In the genomic region with DNA sequence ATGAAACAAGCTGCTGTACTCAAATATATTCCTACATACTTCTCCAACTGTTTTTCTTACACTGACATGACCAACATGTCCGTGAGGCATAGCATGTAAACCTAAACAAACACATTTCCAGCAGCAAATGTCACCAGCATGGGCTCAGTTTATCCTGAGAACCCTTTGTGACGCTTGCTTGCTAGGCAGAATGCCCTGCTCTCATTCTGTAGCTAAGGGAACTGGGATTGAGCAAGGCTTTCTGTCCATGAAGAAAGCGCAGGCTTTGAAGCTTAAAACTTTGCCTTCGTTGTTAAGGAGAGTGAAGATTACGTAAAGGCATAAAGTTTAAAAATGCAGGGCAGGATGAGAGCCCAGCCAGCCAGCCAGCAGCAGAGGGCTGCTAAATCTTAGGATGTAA, we compare ENCODE assay signal across 32 mouse cellular contexts.
A peak's percentile ranks its signal among the peaks of the same experiment; 100 is the strongest.
DNase-seq lines count a peak whose midpoint lies in the region; ATAC-seq and TF ChIP-seq lines count a peak whose summit lies in the region.
"Had no signal": no experiment of that assay in that cellular context is flagged by ENCODE, and none has a peak within 500 bp of the region (broad histone marks: within the 10 kb centered on the region; RNA-seq: fewer than 3 reads in every experiment).

No protein-coding gene starts in this region.

- H3K27me3 ChIP-seq in forebrain, postnatal 0 days (ENCODE audit: insufficient read depth, low read length) = no peaks in the 10 kb centered on the region
- no peaks in the 10 kb centered on the region for H3K27me3 ChIP-seq in forebrain, embryonic 16.5 days (replicated peaks; ENCODE audit: control insufficient read depth, insufficient read depth, low read length)
- no peaks in the 10 kb centered on the region for H3K27me3 ChIP-seq in lung, embryonic 16.5 days (ENCODE audit: control insufficient read depth, insufficient read depth, low read depth, low read length)
- H3K27me3 ChIP-seq: hindbrain, embryonic 15.5 days; megakaryocyte, embryonic 14.5 days had no signal

- H3K4me3 ChIP-seq in forebrain, postnatal 0 days (ENCODE audit: low read depth, low read length) = no peak overlapping the region
- no peak overlapping the region for H3K4me3 ChIP-seq in forebrain, embryonic 16.5 days (replicated peaks; ENCODE audit: low read length)
- no peak overlapping the region for H3K4me3 ChIP-seq in lung, embryonic 16.5 days (ENCODE audit: low read length)
- H3K4me3 ChIP-seq: erythroblast, embryonic 14.5 days; gastrocnemius, adult 2 months; hindbrain, embryonic 15.5 days; megakaryocyte, embryonic 14.5 days; neural tube, embryonic 13.5 days had no signal

- no peaks in the 10 kb centered on the region for H3K36me3 ChIP-seq in forebrain, postnatal 0 days (ENCODE audit: insufficient read depth)
- no peaks in the 10 kb centered on the region for H3K36me3 ChIP-seq in forebrain, embryonic 16.5 days (ENCODE audit: control insufficient read depth, insufficient read depth)
- no peaks in the 10 kb centered on the region for H3K36me3 ChIP-seq in lung, embryonic 16.5 days (ENCODE audit: control insufficient read depth, insufficient read depth, low read length)
- H3K36me3 ChIP-seq: hindbrain, embryonic 15.5 days; neural tube, embryonic 13.5 days had no signal

- 0 out of 2 replicates have a peak, but pooled peaks cover 4% of the 10 kb centered on the region for H3K4me1 ChIP-seq in forebrain, postnatal 0 days (ENCODE audit: insufficient read depth)
- H3K4me1 ChIP-seq in forebrain, embryonic 16.5 days (replicated peaks; ENCODE audit: control insufficient read depth, insufficient read depth, low read length) = peaks cover 5% of the 10 kb centered on the region; the same call in 1 of the 2 replicates
- 0 out of 2 replicates have a peak, but pooled peaks cover 2% of the 10 kb centered on the region for H3K4me1 ChIP-seq in lung, embryonic 16.5 days (replicated peaks; ENCODE audit: control insufficient read depth, insufficient read depth, low read length)
- H3K4me1 ChIP-seq: hindbrain, embryonic 15.5 days; megakaryocyte, embryonic 14.5 days had no signal

- peak; percentile 48 for DNase-seq in forebrain, postnatal 0 days
- no peak for DNase-seq in lung, postnatal 36 days
- peak; percentile 26 for DNase-seq in NIH3T3 (ENCODE audit: low read depth)
- DNase-seq in adipocyte (ENCODE audit: low spot score) = peak; percentile 66
- no peak for DNase-seq in adrenal gland, adult 2 months
- DNase-seq: adrenal gland, postnatal 10 days; B cell, adult 2 months; cerebellum, adult 11-12 months; cerebellum, adult 9-11 months; gastrocnemius, adult 2 months; gastrocnemius, postnatal 36 days; heart, adult 18-20 months; heart, postnatal 4 days; kidney, adult 11 months; kidney, postnatal 14 days; layer of hippocampus, adult 9-11 months; liver; lung, postnatal 10 days; right cerebral cortex, postnatal 4 days; thymus, adult 18-20 months; thymus, postnatal 25 days had no signal

- no peaks in the 10 kb centered on the region for H3K9me3 ChIP-seq in forebrain, postnatal 0 days (ENCODE audit: low read length)
- H3K9me3 ChIP-seq in forebrain, embryonic 16.5 days (ENCODE audit: control insufficient read depth, low read length) = no peaks in the 10 kb centered on the region
- H3K9me3 ChIP-seq in lung, embryonic 16.5 days (ENCODE audit: control insufficient read depth, low read length) = no peaks in the 10 kb centered on the region
- H3K9me3 ChIP-seq: hindbrain, embryonic 15.5 days; neural tube, embryonic 13.5 days had no signal

- H3K27ac ChIP-seq in forebrain, postnatal 0 days (ENCODE audit: low read depth, low read length) = no peak overlapping the region
- H3K27ac ChIP-seq in forebrain, embryonic 16.5 days (ENCODE audit: low read length) = no peak overlapping the region
- H3K27ac ChIP-seq in lung, embryonic 16.5 days (ENCODE audit: low read length) = no peak overlapping the region
- H3K27ac ChIP-seq: gastrocnemius, adult 2 months; hindbrain, embryonic 15.5 days; liver, embryonic 14.5 days; neural tube, embryonic 13.5 days; stomach, postnatal 0 days had no signal

- no peak overlapping the region for H3K9ac ChIP-seq in forebrain, postnatal 0 days
- H3K9ac ChIP-seq in forebrain, embryonic 16.5 days (replicated peaks; ENCODE audit: low read depth, low read length) = no peak overlapping the region
- no peak overlapping the region for H3K9ac ChIP-seq in lung, embryonic 16.5 days (ENCODE audit: low read length)
- H3K9ac ChIP-seq: hindbrain, embryonic 15.5 days; liver, embryonic 14.5 days; neural tube, embryonic 13.5 days had no signal

- no peak for TF ChIP-seq CTCF in forebrain, postnatal 0 days (IDR thresholded peaks at IDR 0.05; ENCODE audit: low read depth)

- 31% methylated on average over 5 of the region's 5 CpGs for WGBS in forebrain, postnatal 0 days
- WGBS in forebrain, embryonic 16.5 days = 36% methylated on average over 5 of the region's 5 CpGs
- 48% methylated on average over 5 of the region's 5 CpGs for WGBS in lung, embryonic 16.5 days

- ATAC-seq in forebrain, postnatal 0 days = no peak
- no peak for ATAC-seq in forebrain, embryonic 16.5 days
- 0 out of 2 replicates have a peak, but pooled peaks have one; percentile 56 for ATAC-seq in lung, embryonic 16.5 days (ENCODE audit: low read depth)
- ATAC-seq: activated CD4-positive, CD25-positive, alpha-beta regulatory T cell, adult 4 months; inflammation-experienced regulatory T-cells, adult 6 months had no signal

- H3K4me2 ChIP-seq in forebrain, postnatal 0 days (ENCODE audit: low read depth) = no peak overlapping the region
- no peak overlapping the region for H3K4me2 ChIP-seq in forebrain, embryonic 16.5 days (ENCODE audit: low read length)
- no peak overlapping the region for H3K4me2 ChIP-seq in lung, embryonic 16.5 days (ENCODE audit: low read depth, low read length)
- H3K4me2 ChIP-seq: heart, embryonic 11.5 days; hindbrain, embryonic 15.5 days; neural tube, embryonic 13.5 days had no signal

Comparison
In these comparisons a context has a peak if more than half of its experiments do, and no peak if none do; other contexts are left out.
1. DNase-seq: peak in forebrain, postnatal 0 days (single experiment), NIH3T3 (single experiment) and adipocyte (single experiment); none in lung, postnatal 36 days (single experiment) and adrenal gland, adult 2 months (single experiment).